In the genomic region with DNA sequence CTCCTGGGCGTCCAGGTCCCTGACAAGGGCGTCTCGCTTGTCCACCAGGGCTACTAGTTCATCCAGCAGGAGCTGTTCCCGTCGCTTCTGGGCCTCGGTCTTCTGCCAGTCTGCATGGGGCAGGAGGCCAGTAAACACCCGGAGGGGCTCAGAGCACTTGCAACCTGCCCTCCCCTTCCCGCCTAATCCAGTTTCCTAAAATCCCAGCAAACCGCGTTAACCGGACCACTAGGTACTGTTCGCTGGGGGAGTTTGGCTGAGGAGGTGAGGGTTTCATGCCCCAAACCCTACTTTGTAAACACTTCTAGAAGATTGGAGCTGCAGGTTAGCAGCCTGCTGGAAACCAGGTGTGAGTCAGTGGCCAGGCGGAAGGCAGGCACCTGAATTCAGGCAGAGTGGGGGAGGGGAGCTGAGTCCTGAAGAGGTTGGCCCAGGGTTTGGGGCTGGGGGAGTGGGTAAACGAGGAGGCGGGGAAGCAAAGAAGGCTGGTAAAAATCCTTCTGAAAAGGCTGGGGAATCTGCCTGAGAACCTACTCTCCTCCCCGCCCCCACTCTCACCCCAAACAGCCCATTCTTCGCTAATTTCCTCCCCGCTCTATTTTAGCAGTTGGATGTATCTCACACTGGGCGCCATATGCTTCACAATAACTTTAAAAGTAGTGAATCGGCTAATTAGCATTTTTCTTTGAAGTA, we compare ENCODE assay signal across 9 mouse cellular contexts. TPM values are rescaled to one million over a fixed set of nuclear protein-coding genes. Genes with fewer than 3 reads are reported as not detected.
A peak's percentile ranks its signal among the peaks of the same experiment; 100 is the strongest.
DNase-seq lines count a peak whose midpoint lies in the region; ATAC-seq and TF ChIP-seq lines count a peak whose summit lies in the region.
"Had no signal": no experiment of that assay in that cellular context is flagged by ENCODE, and none has a peak within 500 bp of the region (broad histone marks: within the 10 kb centered on the region; RNA-seq: fewer than 3 reads in every experiment).

No protein-coding gene starts in this region.

- peak overlapping the region; percentile 70 for H3K27ac ChIP-seq in layer of hippocampus, adult 2 months
- H3K27ac ChIP-seq in embryonic facial prominence, embryonic 15.5 days (replicated peaks), result peak overlapping the region; percentile 22; the same call in 1 of the 2 replicates
- H3K27ac ChIP-seq in limb, embryonic 15.5 days, result no peak overlapping the region

- no peaks in the 10 kb centered on the region for H3K36me3 ChIP-seq in embryonic facial prominence, embryonic 15.5 days
- H3K36me3 ChIP-seq in limb, embryonic 15.5 days, result 0 out of 2 replicates have a peak, but pooled peaks cover 3% of the 10 kb centered on the region

- H3K27me3 ChIP-seq in embryonic facial prominence, embryonic 15.5 days, result peaks cover 57% of the 10 kb centered on the region
- peaks cover 62% of the 10 kb centered on the region for H3K27me3 ChIP-seq in limb, embryonic 15.5 days

- peak overlapping the region; percentile 17; the same call in 1 of the 2 replicates for H3K4me3 ChIP-seq in layer of hippocampus, adult 2 months
- H3K4me3 ChIP-seq in embryonic facial prominence, embryonic 15.5 days (replicated peaks), result peak overlapping the region; percentile 24
- H3K4me3 ChIP-seq in limb, embryonic 15.5 days, result peak overlapping the region; percentile 7; the same call in 1 of the 2 replicates

- peak overlapping the region; percentile 36 for H3K4me2 ChIP-seq in embryonic facial prominence, embryonic 15.5 days (replicated peaks)
- no peak overlapping the region for H3K4me2 ChIP-seq in limb, embryonic 15.5 days

- no peak for ATAC-seq in embryonic facial prominence, embryonic 15.5 days (ENCODE audit: insufficient number of reproducible peaks, low FRiP score, low TSS enrichment, low read depth)
- no peak for ATAC-seq in limb, embryonic 15.5 days (ENCODE audit: insufficient number of reproducible peaks, low FRiP score, low TSS enrichment, low read depth)

- DNase-seq in layer of hippocampus, adult 2 months (ENCODE audit: low spot score in 2 of 2), result peak in 1 of 2 experiments; percentile 11
- DNase-seq in layer of hippocampus, adult 9-10 months (ENCODE audit: low spot score), result no peak
- peak; percentile 28 for DNase-seq in ZHBTc4 (ENCODE audit: low read depth, low spot score)
- DNase-seq in urinary bladder, adult 2 months (ENCODE audit: low spot score), result no peak
- no peak for DNase-seq in right cerebral cortex, postnatal 14 days
- DNase-seq in adrenal gland, adult 2 months, result no peak

- TF ChIP-seq CTCF in layer of hippocampus, adult 2 months (conservative IDR thresholded peaks at IDR 0.05), result no peak

- no peaks in the 10 kb centered on the region for H3K9me3 ChIP-seq in embryonic facial prominence, embryonic 15.5 days (replicated peaks)
- H3K9me3 ChIP-seq in limb, embryonic 15.5 days, result no peaks in the 10 kb centered on the region

- no peak overlapping the region for H3K9ac ChIP-seq in embryonic facial prominence, embryonic 15.5 days
- no peak overlapping the region for H3K9ac ChIP-seq in limb, embryonic 15.5 days

- 22% methylated on average over 20 of the region's 20 CpGs for WGBS in embryonic facial prominence, embryonic 15.5 days
- WGBS in limb, embryonic 15.5 days, result 24% methylated on average over 20 of the region's 20 CpGs

- peaks cover 29% of the 10 kb centered on the region for H3K4me1 ChIP-seq in embryonic facial prominence, embryonic 15.5 days
- H3K4me1 ChIP-seq in limb, embryonic 15.5 days, result peaks cover 30% of the 10 kb centered on the region

RNA-seq across cellular contexts. Expression of a gene that starts 4.5 kb away (rescaled TPM):
- 1 to 10 TPM; 3.6 to 4.2 TPM for total RNA-seq in layer of hippocampus, adult 2 months (2021)
- polyA plus RNA-seq in embryonic facial prominence, embryonic 15.5 days (2015; fragmentation: Nextera tagmentation; extraction: Ambion mirVana), result 9.3 and 12.7 TPM in 2 replicates
- 2.7 and 2.9 TPM in 2 replicates for polyA plus RNA-seq in limb, embryonic 15.5 days (2015; fragmentation: Nextera tagmentation; extraction: Ambion mirVana)
- polyA plus RNA-seq in urinary bladder, adult 2 months (2012; rRNA removed), result 0.01 and 0.03 TPM in 2 replicates
- total RNA-seq in adrenal gland, adult 2 months (2021), result not detected
- polyA plus RNA-seq in adrenal gland, adult 2 months (2012; rRNA removed), result not detected in 2 replicates
- total RNA-seq: liver, adult 2 months had no signal
- polyA plus RNA-seq: liver, adult 2 months had no signal
